Mouse (Mus musculus) lung, embryonic 15.5 days (tissue): ENCODE results near the gene Tmem26. TPM values are rescaled to one million over a fixed set of nuclear protein-coding genes. Genes with fewer than 3 reads are reported as not detected.

Experiments
- ATAC-seq: fragments of 200-750 bp; cut with Nextera tagmentation; 2 replicates; pipeline ENCODE4 v1.8.0; 2017; ENCODE audit warnings: moderate number of reproducible peaks, borderline replicate concordance; ENCODE audit not compliant: low FRiP score, low TSS enrichment; ENCODE audit errors: extremely low read depth
- H3K27ac ChIP-seq: fragments of 300-500 bp; sonication (generic); 2 replicates; pipeline ENCODE4 v1.5.1; 2015; ENCODE audit warnings: moderate library complexity, mild to moderate bottlenecking, inconsistent platforms
- H3K27me3 ChIP-seq: fragments of 300-500 bp; sonication (generic); 2 replicates; pipeline ENCODE4 v1.6.1; 2015; ENCODE audit warnings: inconsistent platforms
- H3K36me3 ChIP-seq: fragments of 300-500 bp; sonication (generic); 2 replicates; pipeline ENCODE4 v1.6.1; 2015; ENCODE audit warnings: inconsistent platforms
- H3K4me1 ChIP-seq: fragments of 300-500 bp; sonication (generic); 2 replicates; pipeline ENCODE4 v1.6.1; 2015; ENCODE audit warnings: inconsistent platforms
- H3K4me2 ChIP-seq: fragments of 300-500 bp; sonication (generic); 2 replicates; pipeline ENCODE4 v1.6.1; 2015; ENCODE audit warnings: inconsistent platforms, mild to moderate bottlenecking, moderate library complexity
- H3K4me3 ChIP-seq: fragments of 300-500 bp; sonication (generic); 2 replicates; pipeline ENCODE4 v1.5.1; 2015; ENCODE audit warnings: mild to moderate bottlenecking, inconsistent platforms
- H3K9ac ChIP-seq: fragments of 300-500 bp; sonication (generic); 2 replicates; pipeline ENCODE4 v1.6.1; 2015; ENCODE audit warnings: inconsistent platforms
- H3K9me3 ChIP-seq: fragments of 300-500 bp; sonication (generic); 2 replicates; pipeline ENCODE4 v1.6.1; 2016; ENCODE audit warnings: inconsistent platforms
- WGBS: fragments of 180-500 bp; shearing (Covaris S2); methylation state at CpG from one replicate; pipeline ENCODE4 v1.1.7; 2015; 5-methylcytosine and 5-hydroxymethylcytosine counted together
- polyA plus RNA-seq: library from polyadenylated mRNA; unstranded; fragments of >200 nt; fragmentation: Nextera tagmentation; extraction: Ambion mirVana; gene quantifications from 2 replicates; pipeline ENCODE4 v1.2.1, GENCODE M21; 2015

Tmem26 gene
- polyA plus RNA-seq, 1 experiment from 2014 or later, result 7.2 TPM

GRCm38 (mm10) chr10:68824519-68824918 lies 101.1 kb downstream of the Tmem26 start:
- H3K9me3 ChIP-seq, result no peaks in the 10 kb centered on the region
- H3K4me2 ChIP-seq, result no peak overlapping the region
- ATAC-seq, result no peak
- H3K4me3 ChIP-seq, result no peak overlapping the region
- 64% methylated on average over 4 of the region's 4 CpGs for WGBS
- H3K27me3 ChIP-seq, result no peaks in the 10 kb centered on the region
- H3K9ac ChIP-seq, result no peak overlapping the region
- no peaks in the 10 kb centered on the region for H3K36me3 ChIP-seq
- H3K27ac ChIP-seq, result no peak overlapping the region
- no peaks in the 10 kb centered on the region for H3K4me1 ChIP-seq

Other genes starting within 250 kb of the Tmem26 start
- 5.5 and 6.0 TPM in 2 replicates for gene Cabcoco1, start 181.8 kb upstream of the Tmem26 start, polyA plus RNA-seq